ENCODE assay signal across 19 mouse cellular contexts in the genomic region with DNA sequence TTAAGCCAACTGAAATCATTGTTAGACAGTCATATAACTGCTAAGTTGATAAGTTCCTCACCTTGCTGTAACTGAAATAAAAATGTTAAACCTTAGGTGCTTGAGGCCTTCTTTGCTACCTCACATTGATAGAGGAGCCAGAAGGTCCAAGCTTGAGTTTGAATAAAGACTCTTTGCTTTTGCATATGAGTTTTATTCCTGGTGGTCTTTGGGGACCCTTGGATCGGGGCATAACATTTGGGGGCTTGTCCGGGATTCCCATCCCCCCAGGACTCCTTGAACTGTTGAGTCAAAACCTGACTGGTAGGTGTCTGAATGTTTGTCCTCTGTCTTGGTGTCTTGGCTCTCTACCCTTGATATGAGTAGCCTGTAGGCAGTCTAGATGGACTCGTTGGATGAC.
DNase-seq lines count a peak whose midpoint lies in the region.
"Had no signal": no experiment of that assay in that cellular context is flagged by ENCODE, and none has a peak within 500 bp of the region (broad histone marks: within the 10 kb centered on the region; RNA-seq: fewer than 3 reads in every experiment).

No protein-coding gene starts in this region.

- DNase-seq in kidney, postnatal 4 days: peak; percentile 5 to 9
- no peak for DNase-seq in kidney, adult 18-20 months
- peak; percentile 10 for DNase-seq in retina, embryonic 14.5 days (ENCODE audit: low spot score)
- DNase-seq in retina, postnatal 1 day: no peak
- peak; percentile 7 for DNase-seq in NIH3T3 (ENCODE audit: low read depth)
- no peak for DNase-seq in spleen, postnatal 4 days (ENCODE audit: low spot score in 2 of 2)
- DNase-seq in lung, adult 18-20 months: no peak
- DNase-seq: adrenal gland, postnatal 36 days; cerebellum, adult 8-10 months; cerebellum, postnatal 25 days; gastrocnemius, postnatal 10 days; kidney, adult 2 months; left cerebral cortex, postnatal 4 days; lung, embryonic 14.5 days; lung, postnatal 14 days; right cerebral cortex, adult 18-20 months; spleen, adult 18-20 months; thymus, adult 18-20 months; thymus, postnatal 36 days had no signal

Comparison
In these comparisons a context has a peak if more than half of its experiments do, and no peak if none do; other contexts are left out.
1. DNase-seq: peak in kidney, postnatal 4 days (2 of 2), retina, embryonic 14.5 days (single experiment) and NIH3T3 (single experiment); none in kidney, adult 18-20 months (single experiment), retina, postnatal 1 day (single experiment), spleen, postnatal 4 days (0 of 2) and lung, adult 18-20 months (0 of 2).